Mouse (Mus musculus) left cerebral cortex, adult 11 months (tissue): ENCODE measurements at regions not wholly inside any gene's neighbourhood (a gene's known extent, or its start where the extent isn't known, plus 50 kb on each side); places are given as distances from the start of the nearest gene placed in this dataset.

Source experiments
- DNase-seq: peaks from one replicate; pipeline ENCODE4 v3.0.0; 2022; ENCODE audit warnings: low spot score

- no peak for DNase-seq
Observed at GRCm38 (mm10) chr10:17428315-17428714, 294.7 kb upstream of the Cited2 start.

- DNase-seq = no peak
Observed at GRCm38 (mm10) chr10:17431068-17431467, 291.9 kb upstream of the Cited2 start.

- no peak for DNase-seq
Observed at GRCm38 (mm10) chr10:17434098-17434497, 288.9 kb upstream of the Cited2 start.

- no peak for DNase-seq
Observed at GRCm38 (mm10) chr10:17450240-17450639, 272.8 kb upstream of the Cited2 start.

GRCm38 (mm10) chr10:17470880-17471279, 252.1 kb upstream of the Cited2 start:
- no peak for DNase-seq

- DNase-seq = no peak
Observed at GRCm38 (mm10) chr10:17472536-17472935, 250.5 kb upstream of the Cited2 start.

GRCm38 (mm10) chr10:17475976-17476375, 247.0 kb upstream of the Cited2 start:
- no peak for DNase-seq

GRCm38 (mm10) chr10:17476720-17477119, 246.3 kb upstream of the Cited2 start:
- no peak for DNase-seq

- no peak for DNase-seq
Observed at GRCm38 (mm10) chr10:17478761-17479632, 244.0 kb upstream of the Cited2 start.

- DNase-seq = no peak
Observed at GRCm38 (mm10) chr10:17482751-17483150, 240.3 kb upstream of the Cited2 start.

GRCm38 (mm10) chr10:17485049-17485449, 238.0 kb upstream of the Cited2 start:
- DNase-seq = no peak

- DNase-seq = no peak
Observed at GRCm38 (mm10) chr10:17485515-17485914, 237.5 kb upstream of the Cited2 start.

- no peak for DNase-seq
Observed at GRCm38 (mm10) chr10:17486011-17486410, 237.0 kb upstream of the Cited2 start.

- no peak for DNase-seq
Observed at GRCm38 (mm10) chr10:17487460-17487859, 235.6 kb upstream of the Cited2 start.

GRCm38 (mm10) chr10:17491611-17492305, 231.3 kb upstream of the Cited2 start:
- DNase-seq = no peak

GRCm38 (mm10) chr10:17493137-17493536, 229.9 kb upstream of the Cited2 start:
- DNase-seq = no peak

- DNase-seq = no peak
Observed at GRCm38 (mm10) chr10:17496831-17497230, 226.2 kb upstream of the Cited2 start.

- DNase-seq = no peak
Observed at GRCm38 (mm10) chr10:17510626-17511193, 212.3 kb upstream of the Cited2 start.

GRCm38 (mm10) chr10:17511779-17512335, 211.2 kb upstream of the Cited2 start:
- no peak for DNase-seq

GRCm38 (mm10) chr10:17512487-17512886, 210.5 kb upstream of the Cited2 start:
- DNase-seq = no peak

- no peak for DNase-seq
Observed at GRCm38 (mm10) chr10:17513756-17514155, 209.3 kb upstream of the Cited2 start.

- DNase-seq = no peak
Observed at GRCm38 (mm10) chr10:17516068-17516467, 206.9 kb upstream of the Cited2 start.
